Mouse (Mus musculus) spleen, adult 2 months (tissue): ENCODE results near the gene Dnah11.

ENCODE experiments used
- CTCF ChIP-seq: fragments of 200-500 bp; IDR thresholded peaks from 2 replicates; pipeline ENCODE4 v1.5.1; 2011; ENCODE audit warnings: mild to moderate bottlenecking, inconsistent platforms; ENCODE audit not compliant: insufficient read depth, insufficient read length, insufficient replicate concordance; ENCODE audit errors: extremely low read depth
- POLR2A ChIP-seq: fragments of 200-500 bp; IDR thresholded peaks from 2 replicates; pipeline ENCODE4 v1.6.1; 2011; ENCODE audit warnings: low read depth, low read length, inconsistent platforms

- TF ChIP-seq CTCF, result no peak
- no peak for TF ChIP-seq POLR2A
Measured at GRCm38 (mm10) chr12:117932026-117932425, 266.8 kb downstream of the Dnah11 start.
